22 mouse cellular contexts compared by ENCODE assay signal in the genomic region with DNA sequence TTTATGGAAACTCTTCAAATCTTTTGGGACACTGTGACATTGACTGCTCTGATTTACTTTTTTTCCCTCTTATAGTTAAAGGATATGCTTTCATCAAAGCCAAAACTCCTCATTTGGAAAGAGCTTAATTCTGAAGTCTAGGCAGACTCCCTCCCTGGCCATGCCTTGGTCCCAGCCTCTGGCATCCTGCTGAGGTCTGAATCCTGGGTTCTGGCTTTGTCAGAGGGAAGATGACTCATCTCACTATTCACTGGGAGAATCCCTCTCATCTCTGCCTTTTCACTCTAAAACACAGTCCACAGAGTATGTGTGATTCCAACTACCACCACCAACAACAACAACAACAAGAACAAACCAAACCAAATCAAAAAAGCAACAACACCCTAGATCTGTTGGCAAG. TPM values are rescaled to one million over a fixed set of nuclear protein-coding genes. Genes with fewer than 3 reads are reported as not detected.
"Had no signal": no experiment of that assay in that cellular context is flagged by ENCODE, and none has a peak within 500 bp of the region (broad histone marks: within the 10 kb centered on the region; RNA-seq: fewer than 3 reads in every experiment).

No protein-coding gene starts in this region.

- H3K4me3 ChIP-seq: limb, embryonic 12.5 days; limb, embryonic 15.5 days; megakaryocyte, embryonic 14.5 days; midbrain, embryonic 10.5 days had no signal

- H3K4me2 ChIP-seq: limb, embryonic 12.5 days; limb, embryonic 15.5 days; liver, embryonic 11.5 days; lung, embryonic 14.5 days had no signal

- H3K36me3 ChIP-seq: limb, embryonic 12.5 days; limb, embryonic 15.5 days; midbrain, embryonic 10.5 days had no signal

- H3K27me3 ChIP-seq: limb, embryonic 12.5 days; limb, embryonic 15.5 days; megakaryocyte, embryonic 14.5 days had no signal

- ATAC-seq: liver, postnatal 0 days; lung, postnatal 0 days had no signal

- H3K9me3 ChIP-seq: limb, embryonic 12.5 days; limb, embryonic 15.5 days; midbrain, embryonic 10.5 days had no signal

- H3K4me1 ChIP-seq: limb, embryonic 12.5 days; limb, embryonic 15.5 days; megakaryocyte, embryonic 14.5 days had no signal

- DNase-seq: kidney, postnatal 10 days; kidney, postnatal 36 days; left cerebral cortex, postnatal 4 days; liver, postnatal 0 days; lung, embryonic 14.5 days; midbrain, embryonic 14.5 days; right cerebral cortex, postnatal 14 days; right cerebral cortex, postnatal 4 days; thymus, adult 2 months; thymus, postnatal 14 days; thymus, postnatal 4 days had no signal

- H3K27ac ChIP-seq: limb, embryonic 12.5 days; limb, embryonic 15.5 days; liver, embryonic 14.5 days; macrophage; midbrain, embryonic 10.5 days; stomach, postnatal 0 days had no signal

- H3K9ac ChIP-seq: limb, embryonic 12.5 days; limb, embryonic 15.5 days; liver, embryonic 14.5 days; liver, postnatal 0 days; lung, embryonic 14.5 days had no signal

RNA-seq across cellular contexts. Expression of gene C530025M09Rik, which starts 56.6 kb away (rescaled TPM):
- polyA plus RNA-seq: limb, embryonic 15.5 days; liver, embryonic 11.5 days; liver, embryonic 14.5 days; liver, postnatal 0 days; lung, embryonic 14.5 days; lung, postnatal 0 days; macrophage; neural tube, embryonic 11.5 days; stomach, embryonic 14.5 days; thymus, adult 2 months had no signal

RNA-seq across cellular contexts. Expression of gene Syndig1, which starts 58.6 kb away (rescaled TPM):
- polyA plus RNA-seq: liver, postnatal 0 days; macrophage had no signal
